Mouse (Mus musculus): ENCODE data around the gene Avl9. TPM values are rescaled to one million over a fixed set of nuclear protein-coding genes. Genes with fewer than 3 reads are reported as not detected.

Gene Avl9
- total RNA-seq (2015; ENCODE audit: low replicate concordance) (8.8 and 10.5 TPM in 2 replicates), total RNA-seq (2017; ENCODE audit: low replicate concordance) (9.8 and 16.7 TPM in 2 replicates)

DNA sequence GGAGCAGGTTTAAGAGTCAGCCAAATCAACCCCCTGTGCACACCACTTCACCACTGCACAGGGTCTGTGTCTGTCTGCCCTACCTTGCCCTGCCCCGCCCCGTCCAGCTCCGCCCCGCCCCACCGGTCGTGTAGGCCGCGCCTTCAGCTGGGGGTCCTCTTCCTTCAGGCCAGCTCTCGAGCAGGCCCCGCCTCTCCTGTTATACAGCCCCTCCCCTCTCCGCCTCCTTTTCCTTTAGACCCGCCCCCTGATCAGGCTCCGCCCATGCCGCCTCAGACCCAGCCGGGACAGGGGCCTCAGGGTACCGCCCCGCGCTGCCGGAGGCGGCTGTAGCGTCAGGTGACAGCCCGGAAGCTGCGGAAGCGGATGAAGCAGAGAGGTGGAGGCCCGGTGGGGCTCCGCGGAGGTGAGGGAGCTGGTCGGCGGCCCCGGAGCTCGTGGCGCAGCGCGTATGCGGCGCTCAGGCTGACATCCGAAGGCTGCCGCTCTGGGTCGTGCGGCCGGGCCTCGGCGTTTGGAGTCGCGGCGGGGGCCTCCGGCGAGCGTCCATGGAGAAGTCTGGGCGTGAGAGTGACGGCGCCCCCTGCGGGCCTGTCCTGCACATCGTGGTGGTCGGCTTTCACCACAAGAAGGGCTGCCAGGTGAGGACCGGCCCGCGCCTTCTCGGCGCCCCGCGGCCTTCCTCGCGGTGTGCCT lies at the start of gene Avl9:
Gene Avl9 (plus strand): TSS at position 326 of the 696 bp plus-strand sequence.
- peak; percentile 98 for ATAC-seq (replicated peaks; ENCODE audit: low FRiP score, poor library complexity, severe bottlenecking)

DNA sequence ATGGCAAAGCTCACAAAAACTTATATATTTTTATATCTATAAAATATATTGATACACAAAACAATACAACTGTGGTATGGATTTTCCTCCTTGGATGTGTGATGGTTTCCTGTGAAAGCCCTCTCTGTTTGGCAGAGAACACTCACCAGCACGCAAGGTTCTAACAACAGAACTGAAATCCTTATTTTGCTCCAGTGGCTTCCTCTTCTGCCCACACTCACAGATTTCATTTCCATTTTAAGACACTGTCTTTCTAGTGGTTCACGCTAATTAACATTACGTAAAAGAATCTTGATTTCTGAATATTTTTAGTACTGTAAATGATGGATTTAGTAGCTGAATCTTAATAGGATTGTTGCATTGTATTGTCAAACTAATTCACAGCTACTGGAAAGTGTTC lies 26.5 kb upstream of the Avl9 start:
- no peak for ATAC-seq (replicated peaks; ENCODE audit: low FRiP score, poor library complexity, severe bottlenecking)

DNA sequence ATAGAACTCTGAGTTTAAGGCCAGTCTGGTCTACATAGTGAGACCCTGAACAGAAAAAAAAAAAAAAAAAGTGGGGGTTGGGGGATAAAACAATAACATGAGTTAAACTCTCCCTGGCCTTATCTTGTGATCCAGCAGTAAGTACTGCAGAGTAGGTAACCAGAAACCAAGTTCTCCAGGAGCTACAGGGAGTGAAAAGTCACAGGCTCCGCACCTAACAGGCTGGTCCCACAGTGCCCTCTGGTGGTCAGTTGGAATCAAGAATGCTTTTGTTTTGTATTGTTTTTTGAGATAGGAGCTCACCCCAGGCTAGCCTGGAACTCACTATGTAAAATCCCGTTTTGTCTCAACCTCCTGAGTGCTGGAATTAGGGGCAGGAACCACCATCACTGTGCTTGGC lies 23.5 kb upstream of the Avl9 start:
- ATAC-seq (replicated peaks; ENCODE audit: low FRiP score, poor library complexity, severe bottlenecking): 0 out of 2 replicates have a peak, but pooled peaks have one; percentile 49

DNA sequence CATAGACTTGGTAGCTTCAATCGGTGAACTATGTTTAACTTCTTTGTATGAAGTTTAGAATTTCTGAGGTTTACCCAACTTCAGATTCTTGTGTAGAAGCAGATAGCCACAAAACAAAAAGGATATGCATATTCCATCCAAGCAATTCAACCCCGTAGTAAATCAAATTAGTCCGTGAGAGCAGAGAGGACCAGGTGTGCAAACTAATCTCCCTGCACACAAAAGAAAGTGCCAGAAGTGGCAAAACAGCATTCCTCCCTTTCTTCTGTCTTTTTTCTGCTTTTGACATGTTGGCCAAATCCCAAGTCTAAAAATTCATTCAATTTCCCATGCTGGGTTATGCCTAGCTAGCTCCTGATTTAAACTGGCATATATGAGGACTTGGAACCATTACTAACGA lies 22.3 kb upstream of the Avl9 start:
- ATAC-seq (replicated peaks; ENCODE audit: low FRiP score, poor library complexity, severe bottlenecking): no peak

DNA sequence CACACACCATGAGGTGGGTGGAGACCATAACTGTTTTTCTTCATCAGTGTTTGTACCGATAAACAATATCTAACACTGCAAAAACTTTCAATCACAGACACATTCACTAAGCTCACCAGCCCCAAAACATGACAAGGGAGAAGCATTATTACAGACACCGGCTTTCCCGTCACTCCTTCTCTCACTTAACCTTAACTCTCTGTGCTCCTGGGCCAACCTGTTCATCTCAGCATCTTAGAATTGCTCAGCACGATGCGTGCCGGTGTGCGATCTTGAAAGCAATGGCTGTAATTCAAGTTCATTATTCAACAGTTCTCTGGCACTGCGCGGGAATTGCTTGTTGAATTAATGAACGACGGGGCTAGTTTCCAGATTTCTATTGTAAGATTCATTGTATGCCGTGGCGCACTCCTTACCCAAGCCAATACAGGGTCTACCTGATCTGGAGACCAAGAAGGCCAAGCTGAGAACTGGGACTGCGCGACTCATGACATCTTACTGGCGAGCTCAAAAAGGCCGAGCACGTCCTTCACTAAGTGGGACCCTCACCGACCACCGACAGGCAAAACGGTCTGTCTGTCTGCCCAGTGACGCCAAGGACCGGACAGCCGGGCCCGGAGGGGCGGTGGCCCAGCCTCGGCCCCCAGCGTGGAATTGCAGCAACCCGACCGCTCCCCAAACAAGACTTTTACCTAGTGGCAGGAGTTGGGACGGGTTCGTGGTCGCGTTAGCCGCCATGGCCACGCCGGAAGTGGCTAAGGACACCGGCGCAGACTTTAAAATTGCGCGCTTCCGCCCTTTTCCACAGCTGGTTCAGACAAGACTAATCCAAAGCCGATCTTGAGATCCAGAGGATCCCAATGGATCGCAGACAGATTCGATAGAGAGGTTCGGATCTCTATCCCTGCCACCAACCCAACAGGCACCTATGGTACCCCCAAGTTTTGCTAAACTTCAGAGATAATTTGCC lies 10.5 kb upstream of the Avl9 start, which contains the start of gene Lsm5:
Gene Lsm5 (minus strand): TSS at position 780 of the 970 bp plus-strand sequence.
- peak; percentile 91 for ATAC-seq (replicated peaks; ENCODE audit: low FRiP score, poor library complexity, severe bottlenecking)

DNA sequence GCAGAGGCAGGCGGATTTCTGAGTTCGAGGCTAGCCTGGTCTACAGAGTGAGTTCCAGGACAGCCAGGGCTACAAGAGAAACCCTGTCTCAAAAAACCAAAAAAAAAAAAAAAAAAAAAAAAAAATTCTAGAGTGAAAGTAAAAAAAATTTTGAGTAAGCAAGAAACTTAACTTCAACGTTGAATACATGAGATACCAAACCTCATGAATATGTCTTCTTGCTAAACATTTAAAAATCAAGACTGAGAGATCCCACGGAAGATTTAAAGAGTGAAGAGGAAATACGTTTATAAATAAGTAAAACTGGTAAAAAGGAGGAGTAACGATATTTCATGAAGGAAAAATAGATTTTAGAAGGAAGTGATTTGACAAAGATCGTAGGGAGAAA lies 519 bp upstream of the Avl9 start:
- ATAC-seq (replicated peaks; ENCODE audit: low FRiP score, poor library complexity, severe bottlenecking): no peak

DNA sequence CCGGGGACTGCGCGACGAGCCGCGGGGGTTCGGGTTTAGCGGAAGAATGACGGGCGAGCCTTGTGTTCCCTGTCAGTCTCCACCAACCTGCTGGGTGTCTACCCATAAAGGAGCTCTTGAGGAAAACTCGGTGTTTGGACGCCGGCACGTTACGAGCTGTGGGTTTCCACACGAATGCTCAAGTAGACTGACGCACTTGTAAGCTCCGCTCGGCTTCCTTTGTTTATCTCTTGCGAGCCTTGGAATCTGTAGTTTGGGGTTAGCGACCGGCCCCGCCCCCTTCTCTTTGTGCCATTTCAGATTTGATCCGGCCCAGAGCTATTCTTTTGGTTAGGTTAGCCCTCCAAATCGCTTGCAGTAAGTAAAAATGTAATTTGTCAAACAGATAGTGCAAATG lies 569 bp downstream of the Avl9 start:
- ATAC-seq (replicated peaks; ENCODE audit: low FRiP score, poor library complexity, severe bottlenecking): peak; percentile 47; the same call in 1 of the 2 replicates

DNA sequence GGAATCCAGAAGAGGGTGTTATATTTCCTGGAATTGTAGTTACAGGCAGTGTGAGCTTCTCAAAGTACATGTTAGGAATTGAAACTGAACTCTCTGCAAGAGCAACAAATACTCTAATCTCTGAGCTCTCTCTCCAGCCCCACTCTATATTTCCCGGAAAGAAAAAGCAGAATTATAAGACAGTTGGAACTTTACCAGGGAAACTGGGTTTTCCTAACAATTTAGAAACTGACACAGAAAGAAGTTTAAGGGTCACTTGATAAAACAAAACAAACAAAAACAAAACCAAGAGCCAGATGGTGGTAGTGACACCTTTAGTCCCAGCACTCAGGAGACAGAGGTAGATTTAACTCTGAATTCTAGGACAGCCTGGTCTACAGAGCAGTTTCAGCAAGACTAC lies 4.4 kb downstream of the Avl9 start:
- ATAC-seq (replicated peaks; ENCODE audit: low FRiP score, poor library complexity, severe bottlenecking): no peak

DNA sequence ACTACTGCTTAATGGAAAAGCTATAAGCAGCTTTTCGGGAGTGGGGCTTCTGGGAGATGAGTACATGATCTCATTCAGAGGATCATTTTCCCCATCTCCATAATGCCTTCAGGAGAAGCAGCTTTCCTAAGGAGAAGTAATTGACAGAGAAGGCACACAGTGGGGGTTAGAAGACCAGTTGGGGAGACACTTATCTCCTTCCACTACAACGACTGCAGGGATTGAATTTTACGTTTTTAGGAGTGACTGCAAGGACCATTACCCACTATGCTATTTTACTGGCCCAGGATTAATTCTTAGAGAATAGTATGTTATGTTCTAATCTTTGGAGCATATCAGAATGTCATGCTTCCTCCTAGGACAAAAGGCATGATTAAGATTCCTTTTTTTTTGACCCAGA lies 6.2 kb downstream of the Avl9 start:
- no peak for ATAC-seq (replicated peaks; ENCODE audit: low FRiP score, poor library complexity, severe bottlenecking)

DNA sequence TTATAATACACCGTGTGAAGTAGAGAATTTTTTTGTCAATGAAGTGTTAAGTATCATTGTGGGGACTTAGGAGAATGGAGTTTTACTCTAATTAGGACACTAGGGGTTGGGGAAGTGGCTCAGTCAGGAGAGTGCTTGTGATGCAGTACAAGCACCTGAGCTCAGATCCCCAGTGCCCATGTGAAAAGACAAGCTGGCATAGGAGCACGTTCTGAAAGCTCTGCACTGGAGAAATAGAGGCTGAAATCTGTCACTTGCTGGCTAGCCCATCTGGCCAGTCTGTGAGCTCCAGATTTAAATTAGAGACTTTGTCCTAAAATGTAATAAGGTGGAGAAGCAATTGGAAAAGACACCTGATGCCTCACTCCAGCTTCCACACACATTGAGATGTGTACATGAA lies 17.8 kb downstream of the Avl9 start:
- no peak for ATAC-seq (replicated peaks; ENCODE audit: low FRiP score, poor library complexity, severe bottlenecking)

DNA sequence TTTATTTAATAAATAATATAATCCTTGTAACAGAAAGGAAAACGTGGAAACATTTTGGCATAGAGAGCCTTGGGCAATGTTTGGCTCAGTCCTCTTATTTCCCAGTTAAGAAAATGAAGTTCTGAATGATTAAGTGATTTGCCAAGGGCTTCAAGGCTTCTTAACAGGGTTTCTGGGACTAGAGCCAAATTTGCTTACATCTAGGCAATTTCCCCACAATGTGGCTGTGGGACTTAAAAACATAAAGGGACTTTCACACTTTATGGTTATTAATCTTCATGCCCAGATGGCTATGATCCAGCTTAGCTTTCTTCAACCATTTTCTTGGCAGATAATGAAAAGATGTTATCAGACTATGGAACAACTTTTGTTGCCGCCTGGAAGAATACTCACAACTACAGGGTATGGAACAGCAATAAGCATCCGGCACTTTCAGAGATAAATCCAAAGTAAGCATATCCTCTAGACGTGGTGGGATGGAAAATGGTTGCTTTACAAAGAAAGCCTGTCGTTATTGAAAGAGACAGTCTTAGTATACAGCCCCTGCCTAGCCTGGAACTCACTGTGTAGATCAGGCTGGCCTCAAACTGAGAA lies 31.3 kb downstream of the Avl9 start:
- ATAC-seq (replicated peaks; ENCODE audit: low FRiP score, poor library complexity, severe bottlenecking): no peak

DNA sequence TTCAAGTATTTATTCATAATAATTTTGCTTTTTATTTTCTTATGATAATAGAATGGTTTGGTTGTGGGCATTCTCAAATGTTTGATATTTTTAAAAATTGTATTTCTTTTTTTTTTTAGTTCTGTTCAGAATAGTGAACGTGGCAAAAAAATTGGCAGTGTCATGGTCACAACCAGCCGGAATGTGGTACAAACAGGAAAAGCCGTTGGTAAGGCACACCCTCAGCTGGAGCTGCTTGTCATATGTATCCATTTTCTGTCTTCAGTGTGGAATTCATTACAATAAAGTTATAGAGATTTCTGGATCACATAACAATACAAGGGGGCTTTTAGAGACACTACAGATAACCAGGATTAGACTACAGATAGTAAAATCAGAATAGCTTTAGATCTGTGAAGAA lies 39.0 kb downstream of the Avl9 start:
- no peak for ATAC-seq (replicated peaks; ENCODE audit: low FRiP score, poor library complexity, severe bottlenecking)

DNA sequence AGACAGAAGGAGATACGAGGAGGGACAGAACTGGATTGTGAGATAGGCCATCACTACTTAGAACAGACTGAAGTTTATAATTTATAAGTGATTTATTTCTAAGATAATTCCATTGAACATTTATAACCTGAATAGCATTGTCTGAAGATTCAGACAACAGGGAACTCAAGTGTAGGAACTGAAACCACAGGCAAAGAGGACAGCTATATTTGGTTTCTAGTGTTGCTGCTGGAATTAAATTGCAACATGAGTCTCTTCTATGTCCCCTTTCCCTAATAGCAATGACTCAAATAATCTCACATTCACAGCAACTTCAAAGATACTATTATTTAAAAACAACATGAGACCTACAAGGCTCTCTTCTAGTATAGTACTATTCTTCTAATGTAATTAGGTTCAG lies 41.4 kb downstream of the Avl9 start:
- ATAC-seq (replicated peaks; ENCODE audit: low FRiP score, poor library complexity, severe bottlenecking): no peak

DNA sequence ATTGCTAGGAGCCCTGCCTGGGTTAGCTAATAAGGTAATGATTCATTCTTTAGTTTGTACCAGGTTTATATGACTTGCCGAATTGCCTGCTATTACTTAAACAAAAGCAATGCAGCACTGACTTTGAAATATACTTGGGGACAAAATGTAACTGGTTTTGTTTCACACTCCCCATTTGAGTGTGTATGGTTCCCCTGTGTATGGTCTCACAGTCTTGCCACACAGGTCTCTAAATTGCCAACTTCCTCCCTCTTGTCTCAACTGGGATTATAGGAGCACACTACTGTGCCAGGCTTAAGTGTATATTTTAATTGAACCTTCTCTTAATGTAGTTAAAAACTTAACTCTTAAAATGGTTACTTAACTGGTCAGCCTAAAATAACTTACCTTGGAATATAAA lies 44.6 kb downstream of the Avl9 start:
- no peak for ATAC-seq (replicated peaks; ENCODE audit: low FRiP score, poor library complexity, severe bottlenecking)

DNA sequence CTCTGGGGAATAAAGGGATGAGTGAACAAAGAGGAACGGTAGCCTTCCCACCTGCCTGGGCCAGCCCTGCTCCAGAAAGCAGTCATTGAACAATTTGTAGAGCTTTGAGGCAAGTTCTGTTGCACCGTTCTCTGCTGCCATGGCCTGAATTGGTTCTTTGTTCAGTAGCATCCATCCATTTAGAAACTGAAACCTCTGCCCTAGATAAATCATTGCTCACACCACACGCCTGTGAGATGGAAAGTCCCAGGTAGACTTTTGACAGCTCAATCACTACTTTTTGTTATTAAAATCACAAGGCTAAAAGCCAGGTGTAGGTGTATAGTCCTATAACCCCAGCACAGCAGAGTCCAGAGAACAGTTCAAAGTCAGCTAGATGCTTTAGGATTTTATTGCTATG lies 50.6 kb downstream of the Avl9 start:
- no peak for ATAC-seq (replicated peaks; ENCODE audit: low FRiP score, poor library complexity, severe bottlenecking)

DNA sequence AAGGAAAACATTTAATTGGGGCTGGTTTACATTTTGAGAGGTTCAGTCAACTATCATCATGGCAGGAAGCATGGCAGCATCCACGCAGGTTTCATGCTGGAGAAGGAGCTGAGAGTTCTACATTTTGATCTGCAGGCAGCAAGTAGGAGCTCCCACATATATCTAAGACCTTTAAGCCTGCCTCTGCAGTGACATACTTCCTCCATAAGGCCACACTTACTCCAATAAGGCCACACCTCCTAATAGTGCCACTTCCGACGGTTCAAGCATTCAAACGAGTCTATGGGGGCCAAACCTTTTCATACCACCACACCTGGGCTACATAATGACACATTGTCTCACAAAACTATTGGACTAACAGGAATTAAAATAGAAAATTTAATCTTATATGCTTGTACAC lies 51.0 kb downstream of the Avl9 start:
- ATAC-seq (replicated peaks; ENCODE audit: low FRiP score, poor library complexity, severe bottlenecking): no peak

DNA sequence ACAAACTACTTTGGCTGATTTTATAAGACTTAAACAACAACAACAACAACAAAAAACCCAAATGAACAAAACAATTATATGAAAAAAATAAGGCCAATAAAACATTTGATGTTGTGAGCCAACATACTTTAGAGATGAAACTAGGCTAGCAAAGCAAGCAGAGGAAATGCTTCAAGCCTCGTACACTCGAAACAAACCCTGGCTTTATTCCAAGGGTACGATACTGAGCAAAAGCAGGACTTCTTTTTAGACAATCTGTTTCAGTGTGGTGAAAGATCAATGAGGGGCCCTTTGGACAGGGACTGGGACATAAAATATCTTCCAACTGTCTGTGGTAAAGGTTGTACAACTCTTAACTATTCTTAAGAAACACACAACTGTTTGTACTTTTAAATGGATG lies 61.1 kb downstream of the Avl9 start:
- no peak for ATAC-seq (replicated peaks; ENCODE audit: low FRiP score, poor library complexity, severe bottlenecking)

DNA sequence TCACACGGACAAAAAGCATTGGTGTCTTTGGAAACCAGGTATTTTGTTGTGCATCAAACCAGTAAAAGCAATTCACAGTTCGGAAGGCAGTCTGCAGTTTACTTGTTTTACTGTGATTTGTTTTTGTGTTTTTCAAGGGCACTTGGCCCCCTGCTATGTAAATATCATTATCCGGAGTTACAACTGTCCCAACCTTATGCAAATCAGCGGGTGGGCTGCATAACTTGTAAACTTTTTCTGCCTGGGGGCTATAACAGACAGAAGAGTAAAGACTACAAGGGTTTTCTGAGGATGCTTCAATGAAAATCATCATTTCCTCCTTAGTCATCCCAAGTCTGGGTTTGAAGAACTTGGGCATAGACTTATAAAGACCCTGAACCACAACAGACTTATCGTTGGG lies 64.9 kb downstream of the Avl9 start:
- no peak for ATAC-seq (replicated peaks; ENCODE audit: low FRiP score, poor library complexity, severe bottlenecking)

DNA sequence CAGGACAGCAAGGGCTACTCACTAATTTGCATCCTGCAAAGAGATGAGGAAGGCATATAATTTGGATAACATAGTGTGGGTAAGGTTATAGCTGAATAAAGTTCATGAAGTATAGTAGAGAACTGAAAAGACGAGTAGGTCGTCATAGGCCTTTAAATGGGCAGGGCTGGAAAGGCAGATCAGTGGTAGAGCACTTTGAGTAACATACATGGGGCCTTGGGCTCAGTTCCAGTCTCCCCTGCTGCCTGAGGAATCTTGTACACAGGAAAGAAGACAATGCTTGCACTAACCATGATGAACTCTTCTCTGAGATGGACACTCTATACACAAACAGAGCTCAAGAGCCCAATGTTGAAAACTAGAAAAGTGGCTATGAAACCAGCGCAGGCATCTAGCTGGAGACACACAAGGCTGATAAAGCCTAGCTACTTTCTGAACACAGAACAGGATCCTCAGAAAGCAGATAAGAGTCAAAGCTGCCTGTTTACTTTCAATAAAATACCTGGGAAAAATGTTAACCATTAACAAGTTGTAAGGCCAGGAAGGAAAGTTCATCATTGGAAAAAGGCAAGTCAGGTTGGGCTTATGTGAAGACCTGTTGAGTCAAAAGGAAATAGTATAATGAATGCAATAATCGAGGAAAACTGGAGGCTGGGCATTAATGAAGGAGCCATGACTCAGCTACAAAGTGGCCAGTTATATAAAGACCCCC lies 69.0 kb downstream of the Avl9 start:
- no peak for ATAC-seq (replicated peaks; ENCODE audit: low FRiP score, poor library complexity, severe bottlenecking)

DNA sequence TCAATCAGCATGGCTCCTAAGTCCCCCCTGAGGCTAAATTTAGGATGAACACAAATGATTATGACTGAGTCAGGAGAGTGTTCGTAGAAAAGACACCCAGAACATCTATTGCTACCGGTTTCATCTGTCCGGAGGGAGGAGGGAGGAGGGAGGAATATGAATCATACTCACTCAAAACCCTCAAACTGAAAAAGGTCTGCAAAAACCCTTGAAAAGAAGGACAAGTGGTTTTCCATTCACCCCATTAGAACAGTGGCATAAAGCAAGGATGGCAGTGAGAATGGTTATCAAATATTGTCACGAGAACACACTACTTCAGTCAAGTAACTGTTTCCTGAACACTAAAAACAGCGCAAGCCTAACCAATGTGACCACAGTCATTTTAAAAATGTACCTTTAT lies 70.4 kb downstream of the Avl9 start:
- no peak for ATAC-seq (replicated peaks; ENCODE audit: low FRiP score, poor library complexity, severe bottlenecking)
